Mouse (Mus musculus) thymus, postnatal 36 days (tissue): Measurements from ENCODE around the gene Ypel4.

Source experiments
- DNase-seq, 2 experiments: peaks; one replicate each; pipeline ENCODE4 v3.0.0; 2022; ENCODE audit warnings: mixed read lengths in 2 of 2

Gene Ypel4

DNA sequence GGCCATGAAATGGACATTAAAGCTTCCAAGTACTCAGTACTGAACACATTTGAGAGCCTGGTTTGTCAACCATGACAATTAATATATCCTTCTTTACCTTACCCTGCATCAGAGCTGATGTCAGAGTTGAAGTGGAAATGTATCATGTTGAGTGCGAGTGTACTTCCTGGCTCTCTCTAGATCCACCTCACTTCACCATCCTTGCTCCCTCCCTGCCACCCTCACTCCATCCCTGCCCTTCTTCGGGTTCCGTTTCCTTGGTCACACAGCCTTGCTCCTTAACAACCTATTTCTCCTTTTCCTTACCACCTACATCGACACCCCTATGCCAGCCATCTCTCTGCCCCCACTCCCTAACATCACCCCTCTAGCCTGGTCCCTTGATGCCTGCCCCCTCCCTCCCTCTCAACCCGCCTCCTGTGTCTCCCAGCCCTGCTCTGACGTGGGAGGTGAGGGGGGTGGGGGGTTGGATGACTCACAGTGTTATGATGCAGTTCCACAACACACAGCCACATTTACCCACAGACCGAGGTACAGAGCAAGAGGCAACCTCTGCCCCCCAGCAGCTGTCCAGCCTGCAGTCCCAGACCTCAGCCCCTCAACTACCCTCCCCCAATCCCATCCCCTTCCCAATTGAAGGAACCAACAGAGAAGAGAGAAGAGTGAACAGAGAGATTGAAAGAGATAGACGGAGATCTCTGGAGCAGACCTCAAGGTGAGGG lies at the start of gene Ypel4:
Ypel4 (plus strand) TSS at position 480 of the 722 bp plus-strand sequence.
- no peak for DNase-seq

DNA sequence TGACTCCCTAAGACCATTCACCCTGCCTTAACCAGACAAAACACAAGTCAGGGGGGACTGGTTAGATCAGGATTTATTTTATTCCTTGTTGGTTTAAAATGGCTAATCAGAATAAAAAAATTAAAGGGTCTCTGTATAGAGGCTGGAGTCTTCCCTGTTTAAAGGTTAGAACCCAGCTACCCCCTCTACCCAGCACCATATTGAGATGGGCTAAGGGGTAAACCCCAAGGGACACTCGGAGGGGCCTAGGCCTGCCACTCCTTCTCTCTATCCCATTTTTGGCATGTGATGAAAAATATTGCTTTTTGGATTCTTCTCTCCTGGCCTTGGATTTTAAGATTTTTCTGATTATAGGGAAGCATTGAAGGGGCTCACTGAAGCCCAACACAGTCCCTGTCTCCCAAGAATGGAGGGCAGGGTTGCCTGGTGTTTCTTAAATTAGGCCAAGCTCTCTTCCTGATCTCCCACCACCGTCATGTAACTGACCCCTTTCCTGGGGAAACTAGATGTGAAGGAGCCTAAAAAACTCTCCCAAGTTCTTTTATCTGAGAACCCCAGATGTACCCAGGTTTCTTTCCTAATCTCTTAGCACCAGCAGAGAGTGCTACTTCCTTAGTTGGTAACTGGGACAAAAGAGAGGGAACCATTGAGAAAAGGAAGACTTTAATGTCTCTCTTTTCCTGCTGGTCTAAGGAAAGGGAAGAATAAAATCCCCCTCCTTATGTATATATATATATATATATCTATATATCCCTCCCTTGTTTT lies 45.6 kb upstream of the Ypel4 start:
- no peak for DNase-seq

DNA sequence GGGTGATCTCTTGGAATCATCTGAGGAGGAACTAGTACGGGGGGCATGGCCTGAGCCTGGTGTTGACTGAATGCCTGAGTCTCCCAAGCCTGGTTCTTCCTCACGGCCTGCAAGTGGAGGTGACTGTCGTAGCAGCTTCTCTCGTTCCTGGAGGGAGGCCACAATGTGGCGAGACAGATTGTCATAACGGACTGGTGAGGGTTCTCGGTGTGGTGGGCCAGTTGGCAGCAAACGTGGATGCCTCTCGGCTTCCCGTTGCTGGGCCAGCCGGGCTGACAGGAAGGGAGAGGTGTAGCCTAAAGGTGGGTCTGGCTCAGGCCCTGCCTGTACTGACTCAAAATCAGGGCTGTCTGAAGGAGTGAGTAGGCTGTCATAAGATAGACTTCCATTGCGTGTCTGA lies 43.8 kb upstream of the Ypel4 start:
- no peak for DNase-seq

DNA sequence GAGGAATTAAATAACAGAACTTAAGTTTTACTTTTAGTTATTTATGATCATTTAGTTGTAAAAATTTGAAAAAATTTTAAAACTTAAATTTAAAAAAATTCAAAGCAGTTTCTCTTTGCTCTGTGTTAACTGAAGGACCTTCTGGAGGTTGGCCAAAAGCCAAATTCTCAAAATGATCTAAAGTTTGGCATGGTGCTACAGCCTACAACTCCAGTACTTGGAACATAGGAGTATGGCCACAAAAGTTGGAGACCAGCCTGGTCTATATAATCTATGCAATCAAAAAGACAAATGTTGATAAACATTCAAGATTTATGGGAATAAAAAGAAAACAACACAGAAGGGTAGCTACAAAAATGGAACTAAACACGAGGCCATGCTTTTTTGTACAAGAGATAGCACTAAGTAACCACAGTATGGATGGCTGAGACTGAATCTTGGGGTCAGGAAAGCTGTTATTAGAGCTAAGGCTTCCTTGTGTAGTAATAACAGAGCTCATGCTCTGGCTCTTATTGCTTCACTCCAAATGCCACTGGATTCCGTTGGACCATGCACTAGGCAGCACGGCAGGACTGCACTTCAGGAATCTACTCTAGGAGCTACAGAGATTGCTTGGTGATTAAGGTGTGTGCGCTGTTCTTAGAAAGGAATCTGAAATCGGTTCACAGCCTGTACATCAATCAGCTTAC lies 38.7 kb upstream of the Ypel4 start:
- no peak for DNase-seq

DNA sequence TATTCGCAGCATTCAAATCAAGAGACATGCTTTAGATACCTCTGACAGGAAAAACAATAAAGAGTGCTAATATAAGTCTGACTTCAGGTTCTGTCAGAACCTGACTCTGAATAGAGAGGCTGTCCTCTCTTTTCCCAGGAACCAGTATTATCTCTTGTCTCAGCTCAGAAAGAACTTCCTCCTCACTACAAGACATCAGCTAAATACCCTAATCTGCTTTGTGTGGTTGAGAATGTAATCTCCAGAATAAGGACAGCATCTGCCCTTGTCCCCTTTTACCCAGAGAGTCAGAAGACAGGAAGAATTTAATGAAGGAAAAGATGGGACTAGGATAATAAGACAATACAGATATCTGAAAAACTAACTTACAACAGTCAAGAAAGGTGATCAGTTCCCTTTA lies 30.4 kb upstream of the Ypel4 start:
- no peak for DNase-seq

DNA sequence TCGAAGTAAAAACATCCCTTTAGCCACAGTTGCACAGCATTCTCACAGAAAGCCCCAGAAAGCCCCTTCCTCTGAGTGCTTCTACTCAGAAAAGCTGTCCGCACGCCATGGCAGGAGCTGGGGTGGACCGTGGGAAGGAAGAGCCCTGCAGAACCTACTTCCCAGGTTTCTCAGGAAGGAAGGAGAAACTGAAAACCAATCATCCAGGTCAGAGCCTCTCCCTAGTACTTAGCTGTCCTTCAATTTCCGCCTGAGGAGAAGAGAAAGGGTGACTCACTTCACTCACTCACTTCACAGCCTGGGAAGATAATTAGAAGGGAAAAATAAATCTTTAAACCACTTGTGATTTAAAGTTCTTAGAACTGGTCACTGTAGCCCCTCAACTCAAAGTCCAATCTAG lies 29.5 kb upstream of the Ypel4 start:
- DNase-seq = no peak

DNA sequence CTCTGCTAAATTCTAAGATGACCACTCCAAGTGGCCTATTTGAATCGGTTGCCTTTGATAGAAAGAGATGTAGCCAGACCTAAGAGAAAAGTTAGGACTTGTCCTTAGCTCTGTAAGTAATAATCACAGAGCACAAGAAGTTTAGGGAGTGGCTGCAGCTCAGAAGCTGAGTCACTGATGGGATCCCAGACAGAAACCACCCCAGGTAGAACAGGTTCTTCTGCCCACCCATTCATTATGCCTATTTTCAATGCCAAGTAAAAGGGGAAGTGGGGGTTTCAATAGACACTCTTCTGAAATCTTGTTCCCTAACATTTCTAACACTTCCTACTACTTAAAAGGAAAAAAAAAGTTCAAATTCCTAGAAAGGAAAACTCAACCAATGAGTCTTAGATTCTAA lies 28.6 kb upstream of the Ypel4 start:
- no peak for DNase-seq

DNA sequence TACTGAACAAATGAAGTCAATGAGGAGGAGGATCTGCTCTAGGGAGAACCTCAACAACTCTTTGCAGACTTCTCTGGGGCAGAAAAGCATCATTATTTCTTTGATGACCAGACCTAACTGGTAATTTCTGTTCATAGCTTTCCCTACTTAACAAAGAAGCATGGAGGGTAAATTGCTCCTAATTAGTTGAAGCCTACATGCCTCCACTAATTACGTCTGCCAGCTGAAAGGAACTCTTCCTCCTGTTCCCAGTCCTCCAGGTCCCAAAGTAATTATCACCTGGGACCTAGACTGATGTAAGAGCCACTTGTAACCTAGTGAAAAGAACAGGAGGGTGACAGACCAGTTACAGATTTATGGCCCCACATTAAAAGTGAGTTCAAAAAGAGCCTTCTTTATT lies 26.3 kb upstream of the Ypel4 start:
- DNase-seq = no peak

DNA sequence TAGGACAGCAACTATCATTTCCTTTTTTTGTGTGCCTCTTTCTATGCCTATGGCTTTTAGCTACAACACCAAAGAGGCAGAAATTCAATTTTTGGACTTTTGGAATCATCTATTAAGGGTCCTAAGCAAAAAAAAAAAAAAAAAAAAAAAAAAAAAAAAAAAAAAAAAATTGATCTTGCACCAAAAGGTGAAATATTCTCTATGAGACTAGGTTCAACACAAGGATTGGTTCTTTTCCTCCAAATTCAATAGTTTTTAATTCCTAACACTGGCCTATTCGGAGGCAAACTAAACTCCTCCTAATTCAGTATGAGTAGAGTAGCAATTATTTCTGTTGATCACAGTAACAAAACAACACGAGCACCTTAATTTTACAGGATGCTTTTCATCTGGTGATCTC lies 22.0 kb upstream of the Ypel4 start:
- no peak for DNase-seq

DNA sequence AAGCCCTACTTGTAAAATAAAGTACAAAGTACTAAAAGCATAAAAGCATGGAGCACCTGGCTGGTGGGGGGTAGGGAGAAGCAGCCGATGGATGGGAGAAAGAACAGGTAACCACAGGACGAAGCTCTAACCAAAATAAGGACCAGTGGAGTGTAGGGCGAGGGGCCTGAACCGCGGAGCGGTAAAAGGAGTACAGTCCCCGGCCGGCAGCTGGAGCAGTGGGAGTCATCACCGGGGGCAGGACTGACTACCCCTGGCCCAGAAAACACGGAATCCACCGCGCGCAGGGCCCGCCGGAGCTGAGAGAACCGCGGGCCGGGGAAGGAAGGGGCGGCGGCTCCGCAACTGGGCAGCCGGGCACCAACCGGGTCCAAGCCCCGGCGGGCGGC lies 19.4 kb upstream of the Ypel4 start:
- DNase-seq = no peak

DNA sequence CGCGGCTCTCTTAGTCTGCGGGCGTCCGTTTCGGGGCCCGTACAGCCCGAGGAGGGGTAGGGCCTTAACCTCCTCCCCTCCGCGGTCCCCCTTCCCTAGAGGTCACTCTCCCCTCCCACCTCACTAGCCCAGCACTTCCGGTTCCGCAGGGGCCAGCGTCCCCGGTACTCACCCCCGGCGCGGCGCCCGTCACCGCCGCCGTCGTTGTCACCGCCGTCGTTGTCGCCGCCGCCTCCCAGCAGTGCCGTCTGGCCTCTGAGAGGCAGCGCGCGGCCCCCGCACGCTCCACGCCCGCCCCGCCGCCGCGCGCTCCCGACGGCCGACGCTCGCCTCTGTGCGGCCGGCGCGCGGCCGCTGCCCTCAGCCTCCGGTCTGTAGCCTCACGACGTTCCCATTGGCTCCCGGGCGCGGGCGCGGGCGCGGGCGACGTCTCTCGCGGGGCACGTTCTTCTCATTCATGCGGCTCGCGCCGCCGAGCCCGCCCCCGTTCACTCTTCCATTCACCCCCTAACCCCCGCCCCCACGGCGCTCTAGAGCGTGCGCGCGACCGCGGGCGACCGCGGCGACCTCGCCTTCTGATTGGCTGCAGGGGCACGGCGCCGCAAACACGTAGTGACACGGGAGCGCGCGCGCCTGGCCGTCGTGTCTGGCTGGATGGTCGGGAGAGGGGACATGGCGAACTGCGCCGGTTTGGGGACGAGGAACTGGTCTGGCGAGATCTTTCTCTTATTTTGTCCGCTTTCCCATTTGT lies 18.9 kb upstream of the Ypel4 start, which contains the start of gene Zdhhc5:
Zdhhc5 (minus strand) TSS at position 370 of the 751 bp plus-strand sequence.
- peak; percentile 99 for DNase-seq

DNA sequence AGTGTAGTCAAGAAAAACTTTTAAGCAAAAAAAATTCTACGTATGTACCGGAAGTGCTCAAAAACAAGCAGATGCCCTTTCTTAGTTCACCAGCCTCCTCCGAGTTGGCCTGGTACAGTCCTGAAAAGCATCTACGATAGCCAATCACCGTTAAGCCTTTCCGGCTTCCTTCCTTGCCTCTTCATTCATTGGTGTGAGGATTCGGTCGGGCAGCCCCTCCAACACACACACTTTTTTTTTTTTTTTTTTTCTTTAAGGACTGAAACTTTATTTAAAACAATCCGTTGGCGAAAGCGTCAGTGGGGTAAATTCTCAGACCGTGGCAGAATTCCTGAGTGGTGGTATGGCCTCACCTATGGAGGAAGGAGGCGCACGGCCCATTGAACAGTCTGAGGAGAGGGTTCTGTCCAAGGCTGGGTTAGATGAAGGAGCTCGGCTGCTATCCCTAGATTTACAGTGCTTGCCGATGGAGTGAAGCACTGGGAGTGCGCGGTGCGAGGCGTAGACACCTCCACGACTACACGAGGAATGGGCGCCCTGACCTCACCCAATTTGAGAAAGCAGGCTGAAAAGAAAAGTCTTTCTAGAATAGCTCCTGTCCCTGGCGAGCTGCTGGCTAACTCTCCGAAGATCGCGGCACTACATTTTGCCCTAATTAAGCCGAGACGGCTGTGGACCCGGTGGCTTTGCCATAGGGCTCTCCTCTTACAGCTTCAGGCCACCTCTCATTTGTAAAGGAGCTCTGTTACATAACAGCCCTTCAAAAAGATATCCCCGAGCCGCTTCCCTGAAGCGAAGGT lies 18.1 kb upstream of the Ypel4 start:
- DNase-seq = peak in 1 of 2 experiments; percentile 62

DNA sequence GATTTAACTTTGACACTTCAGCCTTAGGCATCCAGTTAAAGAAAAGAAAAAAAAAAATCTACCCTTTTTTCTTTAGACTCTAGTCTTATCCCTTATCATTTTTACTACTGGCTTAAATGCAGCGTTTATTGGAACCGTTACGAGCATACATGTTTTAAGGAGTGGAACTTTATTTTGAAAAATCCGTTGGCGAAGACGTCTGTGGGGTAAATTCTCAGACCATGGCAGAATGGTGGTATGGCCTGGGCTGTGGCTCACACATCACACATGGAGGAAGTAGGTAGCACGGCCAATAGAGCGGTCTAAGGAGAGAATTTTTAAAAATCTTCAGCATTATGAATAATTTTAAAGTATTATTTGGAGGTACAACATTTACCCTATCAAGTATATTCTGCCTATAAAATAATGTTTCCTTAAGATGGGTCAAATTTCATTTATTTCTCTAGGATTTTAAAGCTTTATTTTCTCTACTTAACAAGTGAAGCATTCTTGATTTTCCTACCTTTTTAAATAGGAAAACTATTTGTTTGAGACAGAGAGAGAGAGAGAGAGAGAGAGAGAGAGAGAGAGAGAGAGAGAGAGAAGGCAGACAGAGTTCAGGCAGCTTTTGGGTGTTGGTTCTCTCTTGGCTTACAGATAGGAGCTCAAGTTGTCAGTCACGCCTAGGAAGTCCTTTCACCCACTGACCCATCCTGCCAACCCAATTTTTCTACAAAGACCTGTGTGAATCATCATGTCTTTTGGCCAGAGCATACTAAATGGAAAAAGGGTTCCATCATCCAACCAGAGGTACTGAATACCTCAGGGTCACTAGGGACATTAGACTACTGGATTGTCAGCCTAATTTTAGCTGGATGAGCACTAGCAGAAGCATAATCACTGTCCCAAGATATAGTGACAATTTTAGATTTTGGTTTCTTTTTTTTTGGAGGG lies 17.2 kb upstream of the Ypel4 start:
- DNase-seq = no peak

DNA sequence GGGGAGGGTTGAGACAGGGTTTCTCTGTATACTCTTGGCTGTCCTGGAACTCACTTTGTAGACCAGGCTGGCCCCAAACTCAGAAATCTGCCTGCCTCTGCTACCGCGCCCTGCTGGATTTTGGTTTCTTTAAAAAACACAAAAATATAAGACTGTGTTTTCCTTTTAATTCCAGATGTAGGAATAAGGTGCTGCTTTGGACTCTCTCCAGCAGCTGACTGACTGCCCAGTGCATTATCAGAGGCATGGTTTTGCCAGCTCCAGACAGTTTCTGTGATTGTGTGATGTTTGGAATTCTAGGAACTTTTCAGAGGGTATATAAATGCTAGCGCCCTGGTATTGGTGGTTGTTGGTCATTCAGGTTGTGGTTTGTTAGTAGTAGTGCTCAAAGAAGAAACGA lies 16.5 kb upstream of the Ypel4 start:
- no peak for DNase-seq

DNA sequence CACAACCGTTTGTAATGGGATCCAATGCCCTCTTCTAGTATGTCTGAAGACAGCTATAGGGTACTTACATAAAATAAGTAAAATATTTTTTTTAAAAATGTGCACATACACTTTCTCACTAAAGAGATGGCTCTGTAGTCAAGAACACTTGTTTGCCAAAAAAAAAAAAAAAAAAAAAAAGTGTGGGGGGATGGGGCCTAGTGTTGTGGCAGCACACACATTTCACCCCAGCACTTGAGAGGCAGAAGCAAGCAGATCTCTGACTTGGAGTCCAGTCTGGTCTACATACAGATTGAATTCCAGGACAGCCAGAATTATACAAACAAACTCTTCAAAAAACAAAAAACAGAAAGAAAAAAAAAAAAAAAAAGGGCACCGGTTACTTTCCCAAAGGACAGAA lies 13.1 kb upstream of the Ypel4 start:
- no peak for DNase-seq

DNA sequence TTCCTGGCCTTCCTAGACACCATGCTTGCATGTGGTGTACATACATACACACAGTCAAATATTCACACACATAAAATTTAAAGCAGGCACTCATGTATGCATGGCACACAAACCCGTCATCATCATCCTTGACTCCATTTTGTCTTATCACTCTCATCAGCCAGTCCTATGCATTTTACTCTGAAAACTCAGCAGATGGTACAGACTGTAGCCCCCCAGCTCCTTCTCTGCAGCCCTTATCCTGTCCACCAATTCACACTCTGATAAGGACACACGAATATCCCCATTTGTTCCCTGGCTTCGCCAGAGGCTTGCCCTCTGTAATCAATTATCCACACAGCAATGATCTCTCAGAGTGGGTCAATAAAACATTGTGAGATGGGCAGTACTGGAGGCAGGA lies 12.7 kb upstream of the Ypel4 start:
- DNase-seq = no peak

DNA sequence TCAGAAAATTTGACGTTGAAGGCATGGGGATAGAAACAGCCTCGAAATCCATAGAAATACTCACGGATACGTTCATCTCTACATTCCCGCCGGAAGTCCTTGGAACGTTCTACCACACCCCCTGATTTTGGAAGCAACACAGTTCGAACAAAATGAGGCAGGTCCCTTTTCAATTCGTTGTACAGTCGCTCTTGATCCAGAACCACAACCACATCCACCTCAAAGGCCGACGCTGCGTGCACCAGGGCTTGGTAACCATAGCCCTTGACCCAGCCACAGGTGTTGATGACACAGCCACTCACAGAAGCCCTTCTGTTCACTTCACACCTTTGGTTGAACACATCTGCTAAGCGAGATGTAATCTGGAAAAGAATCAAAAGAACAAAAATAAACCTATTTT lies 10.0 kb upstream of the Ypel4 start:
- no peak for DNase-seq

DNA sequence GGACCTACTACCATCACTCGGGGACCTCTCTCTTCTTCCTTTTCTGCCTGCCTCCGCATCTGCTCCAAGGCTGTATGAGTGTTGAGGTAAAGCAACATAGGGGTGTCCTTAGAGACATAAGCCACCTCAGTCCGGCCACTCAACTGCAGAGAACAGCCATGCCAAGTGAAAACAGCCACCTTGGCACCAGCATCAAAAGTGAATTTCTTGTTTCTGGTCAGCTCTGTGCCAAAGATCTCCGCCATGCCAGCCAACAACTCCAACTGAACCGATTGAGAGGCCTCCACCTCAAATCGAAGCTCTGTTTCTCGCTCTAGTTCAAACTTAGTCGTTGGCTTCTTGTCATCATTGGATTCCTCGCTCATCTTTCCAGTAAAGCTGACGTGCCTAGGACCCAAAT lies 8.1 kb upstream of the Ypel4 start:
- no peak for DNase-seq

DNA sequence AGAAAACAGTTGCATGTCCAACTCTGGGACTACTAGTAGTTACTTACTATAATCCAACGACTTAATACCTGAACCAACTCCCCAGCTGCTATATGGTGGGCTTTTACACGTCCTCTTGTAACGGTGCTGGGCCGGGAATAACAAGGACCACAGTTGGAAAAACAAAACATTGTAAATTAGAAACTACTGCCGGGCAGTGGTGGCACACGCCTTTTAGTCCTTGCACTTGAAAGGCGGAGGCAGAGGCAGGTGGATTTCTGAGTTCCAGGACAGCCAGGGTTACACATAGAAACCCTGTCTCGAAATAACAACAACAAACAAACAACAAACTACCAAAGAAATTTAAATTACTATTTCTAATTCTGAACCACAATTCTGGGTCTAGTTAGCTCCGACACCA lies 7.1 kb upstream of the Ypel4 start:
- no peak for DNase-seq

DNA sequence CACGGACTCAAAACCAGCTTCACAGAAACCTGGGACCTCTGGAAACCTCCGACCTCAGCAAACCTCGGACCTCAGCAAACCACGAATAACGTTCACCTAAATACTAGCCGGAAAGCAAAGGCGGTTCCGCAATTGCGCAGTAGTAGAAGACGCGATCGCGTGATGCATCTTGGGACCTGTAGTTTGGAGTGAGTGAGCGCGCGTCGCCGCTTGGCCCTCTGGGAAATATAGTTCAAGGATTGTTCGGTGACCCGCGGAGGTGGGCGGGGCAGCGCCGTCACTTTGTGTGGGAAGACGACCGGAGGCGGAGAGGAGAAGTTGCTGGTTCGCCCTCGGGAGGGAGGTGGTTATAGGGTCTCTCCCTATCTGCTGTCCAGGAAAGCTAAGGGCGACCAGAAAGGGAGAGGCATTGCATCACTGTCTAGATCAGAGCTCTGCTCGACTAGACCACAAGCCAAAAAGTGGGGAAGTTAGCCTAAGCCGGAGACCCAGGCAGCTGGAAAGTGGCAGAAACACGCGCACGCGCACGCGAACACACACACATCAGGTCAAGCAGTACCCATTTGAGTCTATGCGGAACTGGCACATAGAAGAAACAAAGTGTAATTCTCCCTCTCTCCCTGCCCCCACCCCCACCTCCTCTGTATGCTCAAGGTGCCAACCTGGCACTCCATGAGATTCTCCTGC lies 6.5 kb upstream of the Ypel4 start, which contains the start of gene Clp1:
Clp1 (minus strand) TSS at position 179 of the 687 bp plus-strand sequence.
- peak; percentile 94 to 95 for DNase-seq
